Mouse (Mus musculus) ES-Bruce4 (cell line): Measurements from ENCODE around the gene Chd5.

Source experiments
- CTCF ChIP-seq: IDR thresholded peaks from one replicate; pipeline ENCODE4 v1.8.1; 2011; ENCODE audit warnings: low read depth, low read length
- EP300 ChIP-seq: IDR thresholded peaks from 2 replicates; pipeline ENCODE4 v1.6.1; 2011; ENCODE audit warnings: low read depth, low read length; ENCODE audit not compliant: insufficient read depth
- POLR2A ChIP-seq: IDR thresholded peaks from one replicate; pipeline ENCODE4 v1.8.1; 2011; ENCODE audit warnings: low read length; ENCODE audit not compliant: insufficient read depth

DNA sequence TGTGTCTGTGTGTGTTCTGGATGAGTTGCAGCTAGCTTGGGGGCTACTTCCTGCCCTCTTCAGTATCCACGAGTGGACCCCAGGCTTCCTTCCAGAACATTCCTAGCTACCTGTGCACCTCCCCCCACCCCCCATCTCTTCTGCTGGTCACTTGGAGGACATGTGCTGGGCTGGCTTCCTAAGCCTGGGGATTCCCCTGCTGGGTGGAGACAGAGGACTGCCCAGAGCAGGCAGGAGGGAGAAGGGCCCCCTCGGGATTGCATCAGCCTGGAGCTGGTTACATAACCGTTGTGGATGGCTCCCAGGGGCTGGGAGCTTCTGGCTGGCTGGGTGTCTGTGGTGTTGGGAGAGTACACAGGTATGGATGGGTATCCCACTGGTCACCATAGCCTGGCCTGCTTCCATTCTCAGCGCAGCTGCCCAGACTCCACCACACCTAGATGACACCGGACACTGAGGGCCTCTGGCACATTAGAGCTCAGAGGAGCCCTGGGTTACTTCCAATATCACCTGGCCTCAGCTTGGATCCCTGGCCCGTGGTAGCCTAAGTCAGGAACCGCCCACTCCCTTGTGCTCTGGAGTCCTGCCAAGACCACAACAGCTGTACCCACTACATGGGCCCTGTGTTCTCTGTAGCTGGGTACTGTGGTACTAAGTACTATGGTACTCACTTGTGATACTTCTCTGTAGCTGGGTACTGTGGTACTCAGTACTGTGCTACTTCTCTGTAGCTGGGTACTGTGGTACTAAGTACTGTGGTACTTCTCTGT, 6.9 kb downstream of the Chd5 start:
- TF ChIP-seq EP300 (0 out of 2 replicates have a peak, but pooled peaks have one; percentile 13), CTCF (no peak), POLR2A (no peak)
